Mouse (Mus musculus) urinary bladder, postnatal 36 days (tissue): ENCODE data around the gene Lekr1.

Source experiments
- DNase-seq, 2 experiments: peaks; one replicate each; pipeline ENCODE4 v3.0.0; 2022; ENCODE audit warnings: low spot score in 2 of 2, mixed read lengths in 1 of 2

Lekr1 gene

GRCm38 (mm10) chr3:65830801-65831200 lies 164.8 kb downstream of the Lekr1 start:
- DNase-seq = no peak

- DNase-seq = no peak
Measured at GRCm38 (mm10) chr3:65832398-65832797, 166.4 kb downstream of the Lekr1 start.

GRCm38 (mm10) chr3:65836435-65836834 lies 170.4 kb downstream of the Lekr1 start:
- DNase-seq = no peak

- no peak for DNase-seq
Measured at GRCm38 (mm10) chr3:65839664-65840063, 173.6 kb downstream of the Lekr1 start.

GRCm38 (mm10) chr3:65841175-65841574 lies 175.1 kb downstream of the Lekr1 start:
- no peak for DNase-seq

GRCm38 (mm10) chr3:65842515-65843184 lies 176.6 kb downstream of the Lekr1 start:
- DNase-seq = no peak

GRCm38 (mm10) chr3:65843185-65843552 lies 177.1 kb downstream of the Lekr1 start:
- DNase-seq = no peak

GRCm38 (mm10) chr3:65844302-65844701 lies 178.3 kb downstream of the Lekr1 start:
- DNase-seq = no peak

- DNase-seq = no peak
Measured at GRCm38 (mm10) chr3:65844851-65845552, 179.0 kb downstream of the Lekr1 start.

GRCm38 (mm10) chr3:65847158-65847787 lies 181.2 kb downstream of the Lekr1 start:
- DNase-seq = no peak

- no peak for DNase-seq
Measured at GRCm38 (mm10) chr3:65853746-65854145, 187.7 kb downstream of the Lekr1 start.

GRCm38 (mm10) chr3:65855521-65855920 lies 189.5 kb downstream of the Lekr1 start:
- DNase-seq = no peak

- peak in 1 of 2 experiments; percentile 49 for DNase-seq
Measured at GRCm38 (mm10) chr3:65858118-65858517, 192.1 kb downstream of the Lekr1 start.

GRCm38 (mm10) chr3:65858741-65859348 lies 192.8 kb downstream of the Lekr1 start:
- DNase-seq = peak in 1 of 2 experiments; percentile 43

GRCm38 (mm10) chr3:65859750-65860149 lies 193.7 kb downstream of the Lekr1 start:
- no peak for DNase-seq

- no peak for DNase-seq
Measured at GRCm38 (mm10) chr3:65860903-65861302, 194.9 kb downstream of the Lekr1 start.

- no peak for DNase-seq
Measured at GRCm38 (mm10) chr3:65861471-65861881, 195.4 kb downstream of the Lekr1 start.

- DNase-seq = peak; percentile 75 to 83
Measured at GRCm38 (mm10) chr3:65863297-65863696, 197.3 kb downstream of the Lekr1 start.

GRCm38 (mm10) chr3:65863762-65864377 lies 197.8 kb downstream of the Lekr1 start:
- no peak for DNase-seq

- no peak for DNase-seq
Measured at GRCm38 (mm10) chr3:65868931-65869330, 202.9 kb downstream of the Lekr1 start.

- DNase-seq = no peak
Measured at GRCm38 (mm10) chr3:65869724-65870123, 203.7 kb downstream of the Lekr1 start.

- peak; percentile 19 to 64 for DNase-seq
Measured at GRCm38 (mm10) chr3:65871188-65871603, 205.2 kb downstream of the Lekr1 start.
